Mouse (Mus musculus): ENCODE measurements at regions not wholly inside any gene's neighbourhood (a gene's known extent, or its start where the extent isn't known, plus 50 kb on each side); places are given as distances from the start of the nearest gene placed in this dataset.

GRCm38 (mm10) chr14:104274752-104275151 lies 193.0 kb downstream of the Pou4f1 start:
- Histone ChIP-seq H3K79me2 (replicated peaks; ENCODE audit: control insufficient read depth, extremely low read depth, insufficient read depth, poor library complexity, severe bottlenecking) (no peaks in the 10 kb centered on the region), H3K4me3 (replicated peaks in 1 of 3; ENCODE audit: low read depth in 2 of 3, low read length in 2 of 3, poor library complexity in 1 of 3) (no peak overlapping the region), H3K4me1 (ENCODE audit: control insufficient read depth in 1 of 2, insufficient read depth in 2 of 2) (no peaks in the 10 kb centered on the region), H3K4me2 (ENCODE audit: insufficient read depth, low read depth, poor library complexity, severe bottlenecking) (no peak overlapping the region), H3K9ac (ENCODE audit: insufficient read depth, low read depth) (no peak overlapping the region), H3K27ac (ENCODE audit: insufficient read depth, low read depth) (no peak overlapping the region), H3K9me3 (replicated peaks; ENCODE audit: low read length) (no peaks in the 10 kb centered on the region), H3K36me3 (replicated peaks in 1 of 2; ENCODE audit: control insufficient read depth in 1 of 2, insufficient read depth in 1 of 2, low read length in 1 of 2) (no peaks in the 10 kb centered on the region), H3K27me3 (replicated peaks) (no peaks in the 10 kb centered on the region)
- no peak for DNase-seq (ENCODE audit: extremely low read depth)
- TF ChIP-seq USF1 (IDR thresholded peaks at IDR 0.05; ENCODE audit: low read depth, low read length) = no peak
- TF ChIP-seq RAD21 (IDR thresholded peaks at IDR 0.05; ENCODE audit: low read depth, low read length) = no peak
- no peak for TF ChIP-seq ZKSCAN1 (IDR thresholded peaks at IDR 0.05; ENCODE audit: borderline replicate concordance, low read depth, low read length)
- in situ Hi-C loops (cut with MboI; ENCODE audit: low pct_ligation_motif_present, low pct_unique_long_range_greater_than_20kb, low sequenced_read_pairs) (no loop called here), dilution Hi-C loops (cut with MboI; ENCODE audit: extremely low pct_ligation_motif_present, extremely low pct_unique_long_range_greater_than_20kb, low sequenced_read_pairs) (no loop called here)

GRCm38 (mm10) chr14:104264919-104265764 lies 202.7 kb downstream of the Pou4f1 start:
- dilution Hi-C loops (cut with MboI; ENCODE audit: extremely low pct_ligation_motif_present, extremely low pct_unique_long_range_greater_than_20kb, low sequenced_read_pairs) = no loop called here
- Histone ChIP-seq H3K4me3 (replicated peaks in 1 of 3; ENCODE audit: low read depth in 2 of 3, low read length in 2 of 3, poor library complexity in 1 of 3) (no peak overlapping the region), H3K36me3 (replicated peaks in 1 of 2; ENCODE audit: control insufficient read depth in 1 of 2, insufficient read depth in 1 of 2, low read length in 1 of 2) (no peaks in the 10 kb centered on the region), H3K27me3 (replicated peaks) (no peaks in the 10 kb centered on the region), H3K9ac (ENCODE audit: insufficient read depth, low read depth) (no peak overlapping the region), H3K4me1 (ENCODE audit: control insufficient read depth in 1 of 2, insufficient read depth in 2 of 2) (no peaks in the 10 kb centered on the region), H3K79me2 (replicated peaks; ENCODE audit: control insufficient read depth, extremely low read depth, insufficient read depth, poor library complexity, severe bottlenecking) (no peaks in the 10 kb centered on the region), H3K9me3 (replicated peaks; ENCODE audit: low read length) (no peaks in the 10 kb centered on the region), H3K4me2 (ENCODE audit: insufficient read depth, low read depth, poor library complexity, severe bottlenecking) (no peak overlapping the region), H3K27ac (ENCODE audit: insufficient read depth, low read depth) (no peak overlapping the region)
- no peak for DNase-seq (ENCODE audit: extremely low read depth)
- in situ Hi-C loops (cut with MboI; ENCODE audit: low pct_ligation_motif_present, low pct_unique_long_range_greater_than_20kb, low sequenced_read_pairs) = no loop called here
- TF ChIP-seq RCOR1 (conservative IDR thresholded peaks at IDR 0.05; ENCODE audit: low read depth, low read length) (no peak), JUND (conservative IDR thresholded peaks at IDR 0.05; ENCODE audit: low read depth, low read length) (no peak), CTCF (conservative IDR thresholded peaks at IDR 0.05 in 1 of 2, IDR thresholded peaks at IDR 0.05 in 1 of 2; ENCODE audit: low read depth in 2 of 2, low read length in 2 of 2) (no peak), HCFC1 (IDR thresholded peaks at IDR 0.05; ENCODE audit: low read depth, low read length) (no peak), ZKSCAN1 (IDR thresholded peaks at IDR 0.05; ENCODE audit: borderline replicate concordance, low read depth, low read length) (no peak), RAD21 (IDR thresholded peaks at IDR 0.05; ENCODE audit: low read depth, low read length) (no peak), MAX (IDR thresholded peaks at IDR 0.05; ENCODE audit: low read length) (no peak), MAFK (IDR thresholded peaks at IDR 0.05; ENCODE audit: insufficient replicate concordance, low read length) (no peak), ELF1 (IDR thresholded peaks at IDR 0.05; ENCODE audit: low read depth, low read length) (no peak), PAX5 (IDR thresholded peaks at IDR 0.05; ENCODE audit: low read length) (no peak), ZC3H11A (IDR thresholded peaks at IDR 0.05; ENCODE audit: low read depth, low read length) (no peak), TBP (conservative IDR thresholded peaks at IDR 0.05; ENCODE audit: low read depth, low read length) (no peak), POLR2A (IDR thresholded peaks at IDR 0.05; ENCODE audit: low read depth, low read length) (no peak), UBTF (IDR thresholded peaks at IDR 0.05; ENCODE audit: low read depth, low read length) (no peak)

All from CH12.LX (cell line).